Mouse (Mus musculus) neural tube, embryonic 12.5 days (tissue): Measurements from ENCODE around the gene C2cd2l. TPM values are rescaled to one million over a fixed set of nuclear protein-coding genes. Genes with fewer than 3 reads are reported as not detected.
"Not testable (repeated sequence)": the region's sequence is repeated elsewhere in the genome, so short reads cannot be mapped to it uniquely, and the experiment has no call there.

Experiments used
- ATAC-seq: fragments of 200-750 bp; cut with Nextera tagmentation; 2 replicates; pipeline ENCODE4 v1.8.0; 2017; ENCODE audit warnings: low read depth, mild to moderate bottlenecking, moderate TSS enrichment, moderate library complexity; ENCODE audit not compliant: low FRiP score
- H3K27ac ChIP-seq: fragments of 300-500 bp; sonication (generic); 2 replicates; pipeline ENCODE4 v1.5.1; 2016
- H3K27me3 ChIP-seq: fragments of 300-500 bp; sonication (generic); replicated peaks from 2 replicates; pipeline ENCODE4 v1.6.1; 2016; ENCODE audit warnings: mild to moderate bottlenecking
- H3K36me3 ChIP-seq: fragments of 300-500 bp; sonication (generic); 2 replicates; pipeline ENCODE4 v1.6.1; 2016; ENCODE audit warnings: mild to moderate bottlenecking
- H3K4me1 ChIP-seq: fragments of 300-500 bp; sonication (generic); 2 replicates; pipeline ENCODE4 v1.6.1; 2016
- H3K4me2 ChIP-seq: fragments of 300-500 bp; sonication (generic); replicated peaks from 2 replicates; pipeline ENCODE4 v1.6.1; 2016; ENCODE audit warnings: mild to moderate bottlenecking
- H3K4me3 ChIP-seq: fragments of 300-500 bp; sonication (generic); 2 replicates; pipeline ENCODE4 v1.5.1; 2016
- H3K9ac ChIP-seq: fragments of 300-500 bp; sonication (generic); 2 replicates; pipeline ENCODE4 v1.6.1; 2016; ENCODE audit warnings: mild to moderate bottlenecking
- H3K9me3 ChIP-seq: fragments of 300-500 bp; sonication (generic); 2 replicates; pipeline ENCODE4 v1.6.1; 2016; ENCODE audit warnings: mild to moderate bottlenecking
- WGBS: fragments of 180-500 bp; shearing (Covaris S2); methylation state at CpG from one replicate; pipeline ENCODE4 v1.1.7; 2016; 5-methylcytosine and 5-hydroxymethylcytosine counted together
- polyA plus RNA-seq: library from polyadenylated mRNA; unstranded; fragments of >200 nt; fragmentation: Nextera tagmentation; extraction: Ambion mirVana; gene quantifications from 2 replicates; pipeline ENCODE4 v1.2.1, GENCODE M21; 2016

The C2cd2l gene
- polyA plus RNA-seq, 1 experiment from 2014 or later = 26.9 TPM

GRCm38 (mm10) chr9:44345570-44346433, 25.7 kb upstream of the C2cd2l start:
- Histone ChIP-seq H3K9ac (no peak overlapping the region), H3K4me1 (peaks cover 9% of the 10 kb centered on the region), H3K27me3 (no peaks in the 10 kb centered on the region), H3K27ac (no peak overlapping the region), H3K4me2 (no peak overlapping the region), H3K4me3 (no peak overlapping the region), H3K36me3 (peaks cover 46% of the 10 kb centered on the region), H3K9me3 (no peaks in the 10 kb centered on the region)
- WGBS = 92% methylated on average over 6 of the region's 6 CpGs
- no peak for ATAC-seq

GRCm38 (mm10) chr9:44343781-44344421, 23.8 kb upstream of the C2cd2l start, which contains the start of gene Hmbs:
Gene Hmbs (minus strand): TSS chr9:44344228.
- Histone ChIP-seq H3K27ac (peak within 1 kb of the TSS; percentile 88), H3K4me2 (peak within 1 kb of the TSS; percentile 64), H3K4me1 (peaks cover 9% of the 10 kb centered on the region), H3K36me3 (peaks cover 33% of the 10 kb centered on the region), H3K9ac (peak within 1 kb of the TSS; percentile 71), H3K9me3 (no peaks in the 10 kb centered on the region), H3K4me3 (peak within 1 kb of the TSS; percentile 76), H3K27me3 (no peaks in the 10 kb centered on the region)
- ATAC-seq = peak; percentile 96
- WGBS = under 1% methylated on average over 39 of the region's 39 CpGs

GRCm38 (mm10) chr9:44343290-44343689, 23.2 kb upstream of the C2cd2l start:
- Histone ChIP-seq H3K9me3 (no peaks in the 10 kb centered on the region), H3K4me2 (peak overlapping the region; percentile 64), H3K4me1 (peaks cover 9% of the 10 kb centered on the region), H3K4me3 (peak overlapping the region; percentile 76), H3K36me3 (peaks cover 31% of the 10 kb centered on the region), H3K9ac (peak overlapping the region; percentile 71), H3K27ac (peak overlapping the region; percentile 7; the same call in 1 of the 2 replicates), H3K27me3 (no peaks in the 10 kb centered on the region)
- peak; percentile 19; the same call in 1 of the 2 replicates for ATAC-seq
- 12% methylated on average over 6 of the region's 6 CpGs for WGBS

GRCm38 (mm10) chr9:44342605-44343004, 22.5 kb upstream of the C2cd2l start:
- Histone ChIP-seq H3K27me3 (no peaks in the 10 kb centered on the region), H3K4me2 (peak overlapping the region; percentile 64; the same call in 1 of the 2 replicates), H3K9ac (no peak overlapping the region), H3K36me3 (peaks cover 24% of the 10 kb centered on the region), H3K9me3 (no peaks in the 10 kb centered on the region), H3K4me1 (peaks cover 12% of the 10 kb centered on the region), H3K27ac (no peak overlapping the region), H3K4me3 (no peak overlapping the region; the same call in 1 of the 2 replicates)
- 94% methylated on average over 1 of the region's 1 CpGs for WGBS
- ATAC-seq = no peak

- H3K36me3 ChIP-seq = peaks cover 20% of the 10 kb centered on the region
- H3K27me3 ChIP-seq = no peaks in the 10 kb centered on the region
- H3K27ac ChIP-seq = no peak overlapping the region
- no peak overlapping the region; the same call in 1 of the 2 replicates for H3K4me3 ChIP-seq
- peaks cover 17% of the 10 kb centered on the region for H3K4me1 ChIP-seq
- no peak for ATAC-seq
- H3K9ac ChIP-seq = no peak overlapping the region
- 0 out of 2 replicates have a peak overlapping the region, but pooled peaks have one; percentile 5 for H3K4me2 ChIP-seq
- H3K9me3 ChIP-seq = no peaks in the 10 kb centered on the region
- 86% methylated on average over 3 of the region's 3 CpGs for WGBS
Measured at GRCm38 (mm10) chr9:44342173-44342572, 22.1 kb upstream of the C2cd2l start.

GRCm38 (mm10) chr9:44341487-44341886, 21.4 kb upstream of the C2cd2l start:
- no peak overlapping the region for H3K9ac ChIP-seq
- peaks cover 16% of the 10 kb centered on the region; the same call in 1 of the 2 replicates for H3K36me3 ChIP-seq
- 89% methylated on average over 5 of the region's 5 CpGs for WGBS
- no peaks in the 10 kb centered on the region for H3K27me3 ChIP-seq
- H3K27ac ChIP-seq = no peak overlapping the region
- ATAC-seq = no peak
- no peak overlapping the region for H3K4me2 ChIP-seq
- H3K9me3 ChIP-seq = no peaks in the 10 kb centered on the region
- H3K4me1 ChIP-seq = peaks cover 24% of the 10 kb centered on the region
- no peak overlapping the region for H3K4me3 ChIP-seq

GRCm38 (mm10) chr9:44338574-44338973, 18.5 kb upstream of the C2cd2l start:
- H3K4me1 ChIP-seq = peaks cover 31% of the 10 kb centered on the region
- H3K9me3 ChIP-seq = no peaks in the 10 kb centered on the region
- no peaks in the 10 kb centered on the region for H3K27me3 ChIP-seq
- no peak overlapping the region for H3K27ac ChIP-seq
- H3K9ac ChIP-seq = no peak overlapping the region
- ATAC-seq = no peak
- H3K4me2 ChIP-seq = no peak overlapping the region
- H3K36me3 ChIP-seq = peaks cover 20% of the 10 kb centered on the region
- H3K4me3 ChIP-seq = no peak overlapping the region
- 88% methylated on average over 5 of the region's 5 CpGs for WGBS

GRCm38 (mm10) chr9:44337436-44338169, 17.5 kb upstream of the C2cd2l start:
- ATAC-seq = no peak
- Histone ChIP-seq H3K9ac (no peak overlapping the region), H3K27ac (no peak overlapping the region), H3K9me3 (no peaks in the 10 kb centered on the region), H3K36me3 (peaks cover 30% of the 10 kb centered on the region), H3K4me3 (no peak overlapping the region), H3K27me3 (no peaks in the 10 kb centered on the region), H3K4me1 (peaks cover 23% of the 10 kb centered on the region), H3K4me2 (peak overlapping the region; percentile 83)
- 65% methylated on average over 9 of the region's 9 CpGs for WGBS

GRCm38 (mm10) chr9:44336964-44337363, 16.9 kb upstream of the C2cd2l start:
- Histone ChIP-seq H3K9me3 (no peaks in the 10 kb centered on the region), H3K4me3 (peak overlapping the region; percentile 91; the same call in 1 of the 2 replicates), H3K27me3 (no peaks in the 10 kb centered on the region), H3K9ac (peak overlapping the region; percentile 47; the same call in 1 of the 2 replicates), H3K36me3 (peaks cover 35% of the 10 kb centered on the region), H3K4me2 (peak overlapping the region; percentile 83), H3K4me1 (peaks cover 22% of the 10 kb centered on the region), H3K27ac (no peak overlapping the region)
- WGBS = 74% methylated on average over 3 of the region's 3 CpGs
- no peak for ATAC-seq

GRCm38 (mm10) chr9:44336513-44336912, 16.4 kb upstream of the C2cd2l start:
- Histone ChIP-seq H3K4me2 (peak overlapping the region; percentile 83), H3K4me1 (peaks cover 22% of the 10 kb centered on the region), H3K4me3 (peak overlapping the region; percentile 91), H3K9ac (peak overlapping the region; percentile 47; the same call in 1 of the 2 replicates), H3K36me3 (peaks cover 39% of the 10 kb centered on the region)
- ATAC-seq, H3K27me3 ChIP-seq, H3K27ac ChIP-seq, H3K9me3 ChIP-seq: not testable (repeated sequence)
- WGBS = 26% methylated on average over 4 of the region's 4 CpGs

- peak overlapping the region; percentile 89; the same call in 1 of the 2 replicates for H3K27ac ChIP-seq
- H3K36me3 ChIP-seq = peaks cover 37% of the 10 kb centered on the region
- peaks cover 22% of the 10 kb centered on the region for H3K4me1 ChIP-seq
- H3K9ac ChIP-seq = peak overlapping the region; percentile 97
- peak overlapping the region; percentile 83 for H3K4me2 ChIP-seq
- 2% methylated on average over 5 of the region's 5 CpGs for WGBS
- ATAC-seq = no peak
- no peaks in the 10 kb centered on the region for H3K27me3 ChIP-seq
- peak overlapping the region; percentile 91 for H3K4me3 ChIP-seq
- H3K9me3 ChIP-seq = no peaks in the 10 kb centered on the region
Measured at GRCm38 (mm10) chr9:44336093-44336406, 16.0 kb upstream of the C2cd2l start.
